Mouse (Mus musculus): ENCODE data around the gene Slc7a14. TPM values are rescaled to one million over a fixed set of nuclear protein-coding genes. Genes with fewer than 3 reads are reported as not detected.

The Slc7a14 gene
- polyA plus RNA-seq, 1 experiment: 0.15 TPM

- H3K4me3 ChIP-seq (ENCODE audit: low read depth, low read length): no peak overlapping the region
- no peak for TF ChIP-seq POLR2A (IDR thresholded peaks at IDR 0.05; ENCODE audit: low read depth, low read length)
- no peak for TF ChIP-seq CTCF (IDR thresholded peaks at IDR 0.05; ENCODE audit: extremely low read depth, insufficient read length, insufficient replicate concordance, low read depth, low read length)
- H3K4me1 ChIP-seq (ENCODE audit: control insufficient read depth, insufficient read depth, insufficient read length, low read length): no peaks in the 10 kb centered on the region
- no peaks in the 10 kb centered on the region for H3K27me3 ChIP-seq (ENCODE audit: control insufficient read depth, insufficient read depth, low read length)
- no peak overlapping the region for H3K27ac ChIP-seq (ENCODE audit: insufficient read depth, low read depth, low read length)
- WGBS: 94% methylated on average over 3 of the region's 3 CpGs
- no peaks in the 10 kb centered on the region for H3K36me3 ChIP-seq (ENCODE audit: control insufficient read depth, insufficient read depth, low read length)
Measured at GRCm38 (mm10) chr3:31239645-31240044, 70.5 kb downstream of the Slc7a14 start.

GRCm38 (mm10) chr3:31237936-31238335, 72.2 kb downstream of the Slc7a14 start:
- no peaks in the 10 kb centered on the region for H3K36me3 ChIP-seq (ENCODE audit: control insufficient read depth, insufficient read depth, low read length)
- no peak overlapping the region for H3K4me3 ChIP-seq (ENCODE audit: low read depth, low read length)
- no peaks in the 10 kb centered on the region for H3K4me1 ChIP-seq (ENCODE audit: control insufficient read depth, insufficient read depth, insufficient read length, low read length)
- H3K27me3 ChIP-seq (ENCODE audit: control insufficient read depth, insufficient read depth, low read length): no peaks in the 10 kb centered on the region
- 32% methylated on average over 3 of the region's 3 CpGs for WGBS
- H3K27ac ChIP-seq (ENCODE audit: insufficient read depth, low read depth, low read length): no peak overlapping the region
- no peak for TF ChIP-seq POLR2A (IDR thresholded peaks at IDR 0.05; ENCODE audit: low read depth, low read length)
- no peak for TF ChIP-seq CTCF (IDR thresholded peaks at IDR 0.05; ENCODE audit: extremely low read depth, insufficient read length, insufficient replicate concordance, low read depth, low read length)

GRCm38 (mm10) chr3:31236146-31236545, 74.0 kb downstream of the Slc7a14 start:
- 70% methylated on average over 3 of the region's 3 CpGs for WGBS
- Histone ChIP-seq H3K4me3 (ENCODE audit: low read depth, low read length) (no peak overlapping the region), H3K4me1 (ENCODE audit: control insufficient read depth, insufficient read depth, insufficient read length, low read length) (no peaks in the 10 kb centered on the region), H3K27ac (ENCODE audit: insufficient read depth, low read depth, low read length) (no peak overlapping the region), H3K27me3 (ENCODE audit: control insufficient read depth, insufficient read depth, low read length) (no peaks in the 10 kb centered on the region), H3K36me3 (ENCODE audit: control insufficient read depth, insufficient read depth, low read length) (no peaks in the 10 kb centered on the region)
- TF ChIP-seq POLR2A (IDR thresholded peaks at IDR 0.05; ENCODE audit: low read depth, low read length) (no peak), CTCF (IDR thresholded peaks at IDR 0.05; ENCODE audit: extremely low read depth, insufficient read length, insufficient replicate concordance, low read depth, low read length) (no peak)

- Histone ChIP-seq H3K27ac (ENCODE audit: insufficient read depth, low read depth, low read length) (no peak overlapping the region), H3K4me1 (ENCODE audit: control insufficient read depth, insufficient read depth, insufficient read length, low read length) (no peaks in the 10 kb centered on the region), H3K36me3 (ENCODE audit: control insufficient read depth, insufficient read depth, low read length) (no peaks in the 10 kb centered on the region), H3K27me3 (ENCODE audit: control insufficient read depth, insufficient read depth, low read length) (no peaks in the 10 kb centered on the region), H3K4me3 (ENCODE audit: low read depth, low read length) (no peak overlapping the region)
- 68% methylated on average over 7 of the region's 7 CpGs for WGBS
- TF ChIP-seq POLR2A (IDR thresholded peaks at IDR 0.05; ENCODE audit: low read depth, low read length) (no peak), CTCF (IDR thresholded peaks at IDR 0.05; ENCODE audit: extremely low read depth, insufficient read length, insufficient replicate concordance, low read depth, low read length) (no peak)
Measured at GRCm38 (mm10) chr3:31234356-31234755, 75.8 kb downstream of the Slc7a14 start.

GRCm38 (mm10) chr3:31233746-31234312, 76.3 kb downstream of the Slc7a14 start:
- Histone ChIP-seq H3K4me3 (ENCODE audit: low read depth, low read length) (no peak overlapping the region), H3K36me3 (ENCODE audit: control insufficient read depth, insufficient read depth, low read length) (no peaks in the 10 kb centered on the region), H3K27ac (ENCODE audit: insufficient read depth, low read depth, low read length) (no peak overlapping the region), H3K27me3 (ENCODE audit: control insufficient read depth, insufficient read depth, low read length) (no peaks in the 10 kb centered on the region), H3K4me1 (ENCODE audit: control insufficient read depth, insufficient read depth, insufficient read length, low read length) (no peaks in the 10 kb centered on the region)
- WGBS: 65% methylated on average over 2 of the region's 2 CpGs
- no peak for TF ChIP-seq POLR2A (IDR thresholded peaks at IDR 0.05; ENCODE audit: low read depth, low read length)
- no peak for TF ChIP-seq CTCF (IDR thresholded peaks at IDR 0.05; ENCODE audit: extremely low read depth, insufficient read length, insufficient replicate concordance, low read depth, low read length)

- TF ChIP-seq POLR2A (IDR thresholded peaks at IDR 0.05; ENCODE audit: low read depth, low read length) (no peak), CTCF (IDR thresholded peaks at IDR 0.05; ENCODE audit: extremely low read depth, insufficient read length, insufficient replicate concordance, low read depth, low read length) (no peak)
- WGBS: 83% methylated on average over 5 of the region's 5 CpGs
- H3K36me3 ChIP-seq (ENCODE audit: control insufficient read depth, insufficient read depth, low read length): no peaks in the 10 kb centered on the region
- H3K4me1 ChIP-seq (ENCODE audit: control insufficient read depth, insufficient read depth, insufficient read length, low read length): no peaks in the 10 kb centered on the region
- H3K27ac ChIP-seq (ENCODE audit: insufficient read depth, low read depth, low read length): no peak overlapping the region
- no peak overlapping the region for H3K4me3 ChIP-seq (ENCODE audit: low read depth, low read length)
- H3K27me3 ChIP-seq (ENCODE audit: control insufficient read depth, insufficient read depth, low read length): no peaks in the 10 kb centered on the region
Measured at GRCm38 (mm10) chr3:31229281-31229680, 80.9 kb downstream of the Slc7a14 start.

- no peak overlapping the region for H3K4me3 ChIP-seq (ENCODE audit: low read depth, low read length)
- no peaks in the 10 kb centered on the region for H3K36me3 ChIP-seq (ENCODE audit: control insufficient read depth, insufficient read depth, low read length)
- no peak overlapping the region for H3K27ac ChIP-seq (ENCODE audit: insufficient read depth, low read depth, low read length)
- H3K27me3 ChIP-seq (ENCODE audit: control insufficient read depth, insufficient read depth, low read length): no peaks in the 10 kb centered on the region
- TF ChIP-seq CTCF (IDR thresholded peaks at IDR 0.05; ENCODE audit: extremely low read depth, insufficient read length, insufficient replicate concordance, low read depth, low read length) (no peak), POLR2A (IDR thresholded peaks at IDR 0.05; ENCODE audit: low read depth, low read length) (no peak)
- WGBS: 71% methylated on average over 2 of the region's 2 CpGs
- H3K4me1 ChIP-seq (ENCODE audit: control insufficient read depth, insufficient read depth, insufficient read length, low read length): no peaks in the 10 kb centered on the region
Measured at GRCm38 (mm10) chr3:31228487-31228886, 81.7 kb downstream of the Slc7a14 start.
